Mouse (Mus musculus) heart, embryonic 14.5 days (tissue): ENCODE data around the gene Glyatl3. TPM values are rescaled to one million over a fixed set of nuclear protein-coding genes. Genes with fewer than 3 reads are reported as not detected.

Experiments used
- ATAC-seq: fragments of 200-750 bp; cut with Nextera tagmentation; 2 replicates; pipeline ENCODE4 v1.8.0; 2017; ENCODE audit warnings: low read depth, moderate TSS enrichment; ENCODE audit not compliant: insufficient number of reproducible peaks, insufficient read depth, low FRiP score
- H3K27ac ChIP-seq, 2 experiments: fragments of 200-500 bp in 1 of 2; fragments of 300-500 bp in 1 of 2; sonication (generic) in 1 of 2; replicated peaks in 1 of 2; 2 replicates each; pipeline ENCODE4 v1.5.1; 2012 to 2014; ENCODE audit warnings: low read depth in 2 of 2, low read length in 2 of 2, control low read depth in 1 of 2, mild to moderate bottlenecking in 1 of 2, mixed read lengths in 1 of 2; ENCODE audit not compliant: control insufficient read depth in 1 of 2, insufficient read depth in 1 of 2
- H3K27me3 ChIP-seq: fragments of 300-500 bp; sonication (generic); 2 replicates; pipeline ENCODE4 v1.6.1; 2014; ENCODE audit warnings: mild to moderate bottlenecking, low read length, control low read depth; ENCODE audit not compliant: control insufficient read depth, insufficient read depth
- H3K36me3 ChIP-seq: fragments of 300-500 bp; sonication (generic); 2 replicates; pipeline ENCODE4 v1.6.1; 2014; ENCODE audit warnings: mild to moderate bottlenecking, control low read depth, low read length, mixed read lengths; ENCODE audit not compliant: control insufficient read depth, insufficient read depth
- H3K4me1 ChIP-seq, 2 experiments: fragments of 200-500 bp in 1 of 2; fragments of 300-500 bp in 1 of 2; sonication (generic) in 1 of 2; 2 replicates each; pipeline ENCODE4 v1.6.1; 2012 to 2014; ENCODE audit warnings: low read length in 2 of 2, control low read depth in 1 of 2, mixed read lengths in 1 of 2; ENCODE audit not compliant: control insufficient read depth in 2 of 2, insufficient read depth in 2 of 2
- H3K4me2 ChIP-seq: fragments of 300-500 bp; sonication (generic); 2 replicates; pipeline ENCODE4 v1.6.1; 2014; ENCODE audit warnings: mild to moderate bottlenecking, low read length
- H3K4me3 ChIP-seq, 2 experiments: fragments of 200-500 bp in 1 of 2; fragments of 300-500 bp in 1 of 2; sonication (generic) in 1 of 2; 2 replicates each; pipeline ENCODE4 v1.5.1; 2012 to 2014; ENCODE audit warnings: low read length in 2 of 2, mild to moderate bottlenecking in 2 of 2, control low read depth in 1 of 2, low read depth in 1 of 2, moderate library complexity in 1 of 2; ENCODE audit not compliant: control insufficient read depth in 1 of 2, insufficient read depth in 1 of 2
- H3K9ac ChIP-seq: fragments of 300-500 bp; sonication (generic); 2 replicates; pipeline ENCODE4 v1.6.1; 2014; ENCODE audit warnings: mild to moderate bottlenecking, low read length
- H3K9me3 ChIP-seq: fragments of 300-500 bp; sonication (generic); 2 replicates; pipeline ENCODE4 v1.6.1; 2016; ENCODE audit warnings: low read length, control low read depth; ENCODE audit not compliant: control insufficient read depth
- WGBS: fragments of 180-500 bp; shearing (Covaris S2); extraction: QIAGEN DNeasy Blood & Tissue Kit; methylation state at CpG from one replicate; pipeline ENCODE4 v1.1.7; 2014; 5-methylcytosine and 5-hydroxymethylcytosine counted together
- polyA plus RNA-seq: library from polyadenylated mRNA; unstranded; fragments of >200 nt; fragmentation: Nextera tagmentation; extraction: Ambion mirVana; gene quantifications from 2 replicates; pipeline ENCODE4 v1.2.1, GENCODE M21; 2014

Gene Glyatl3
- polyA plus RNA-seq, 1 experiment from 2014 or later, result not detected

- Histone ChIP-seq H3K4me3 (peak overlapping the region; percentile 63 to 77), H3K4me2 (peak overlapping the region; percentile 77), H3K9ac (peak overlapping the region; percentile 85), H3K9me3 (no peaks in the 10 kb centered on the region), H3K4me1 (peaks cover 0 to 14% of the 10 kb centered on the region in 2 experiments; a peak in 2 of 4 replicates), H3K27ac (peak overlapping the region; percentile 81 to 84; a peak in 3 of 4 replicates), H3K27me3 (no peaks in the 10 kb centered on the region), H3K36me3 (no peaks in the 10 kb centered on the region)
- WGBS, result 3% methylated on average over 6 of the region's 6 CpGs
- no peak for ATAC-seq
These were observed 34.6 kb downstream of the Glyatl3 start for GRCm38 (mm10) chr17:40879528-40879923.

- ATAC-seq, result no peak
- Histone ChIP-seq H3K9me3 (no peaks in the 10 kb centered on the region), H3K4me2 (peak overlapping the region; percentile 77), H3K27ac (no peak overlapping the region), H3K4me3 (peak overlapping the region; percentile 4 to 77; a peak in 3 of 4 replicates), H3K4me1 (peaks cover 0 to 14% of the 10 kb centered on the region in 2 experiments; a peak in 2 of 4 replicates), H3K27me3 (no peaks in the 10 kb centered on the region), H3K9ac (peak overlapping the region; percentile 10; the same call in 1 of the 2 replicates), H3K36me3 (no peaks in the 10 kb centered on the region)
- WGBS, result 24% methylated on average over 3 of the region's 3 CpGs
These were observed 36.4 kb downstream of the Glyatl3 start for GRCm38 (mm10) chr17:40877741-40878140.

- Histone ChIP-seq H3K4me1 (peaks cover 0 to 14% of the 10 kb centered on the region in 2 experiments; a peak in 2 of 4 replicates), H3K4me3 (no peak overlapping the region), H3K9ac (no peak overlapping the region), H3K27ac (no peak overlapping the region), H3K4me2 (no peak overlapping the region), H3K9me3 (no peaks in the 10 kb centered on the region), H3K27me3 (no peaks in the 10 kb centered on the region), H3K36me3 (no peaks in the 10 kb centered on the region)
- no peak for ATAC-seq
- WGBS, result 79% methylated on average over 1 of the region's 1 CpGs
These were observed 38.6 kb downstream of the Glyatl3 start for GRCm38 (mm10) chr17:40875568-40875967.

GRCm38 (mm10) chr17:40874701-40875100 is 39.4 kb downstream of the Glyatl3 start:
- WGBS, result 76% methylated on average over 3 of the region's 3 CpGs
- Histone ChIP-seq H3K4me3 (no peak overlapping the region), H3K27me3 (no peaks in the 10 kb centered on the region), H3K9me3 (no peaks in the 10 kb centered on the region), H3K4me1 (peaks cover 0 to 14% of the 10 kb centered on the region in 2 experiments; a peak in 2 of 4 replicates), H3K4me2 (no peak overlapping the region), H3K9ac (no peak overlapping the region), H3K27ac (no peak overlapping the region), H3K36me3 (no peaks in the 10 kb centered on the region)
- ATAC-seq, result no peak

GRCm38 (mm10) chr17:40873582-40874011 is 40.6 kb downstream of the Glyatl3 start:
- Histone ChIP-seq H3K9ac (no peak overlapping the region), H3K27me3 (no peaks in the 10 kb centered on the region), H3K27ac (no peak overlapping the region), H3K4me1 (peaks cover 3 to 25% of the 10 kb centered on the region in 2 experiments), H3K4me3 (no peak overlapping the region), H3K36me3 (no peaks in the 10 kb centered on the region), H3K4me2 (no peak overlapping the region), H3K9me3 (no peaks in the 10 kb centered on the region)
- WGBS, result 51% methylated on average over 2 of the region's 2 CpGs
- no peak for ATAC-seq

- no peak for ATAC-seq
- Histone ChIP-seq H3K4me3 (no peak overlapping the region), H3K4me2 (no peak overlapping the region), H3K9ac (no peak overlapping the region), H3K36me3 (no peaks in the 10 kb centered on the region), H3K9me3 (no peaks in the 10 kb centered on the region), H3K4me1 (peaks cover 3 to 18% of the 10 kb centered on the region in 2 experiments), H3K27me3 (no peaks in the 10 kb centered on the region), H3K27ac (no peak overlapping the region)
- WGBS, result 88% methylated on average over 6 of the region's 6 CpGs
These were observed 41.5 kb downstream of the Glyatl3 start for GRCm38 (mm10) chr17:40872626-40873025.

- Histone ChIP-seq H3K27ac (peak overlapping the region in 1 of 2 experiments; percentile 56; a peak in 2 of 4 replicates), H3K9me3 (no peaks in the 10 kb centered on the region), H3K4me1 (peaks cover 3 to 11% of the 10 kb centered on the region in 2 experiments), H3K9ac (peak overlapping the region; percentile 18; the same call in 1 of the 2 replicates), H3K4me3 (no peak overlapping the region), H3K4me2 (peak overlapping the region; percentile 50), H3K27me3 (no peaks in the 10 kb centered on the region), H3K36me3 (no peaks in the 10 kb centered on the region)
- no peak for ATAC-seq
- WGBS, result 9% methylated on average over 10 of the region's 10 CpGs
These were observed 45.0 kb downstream of the Glyatl3 start for GRCm38 (mm10) chr17:40868952-40869747.
